Mouse (Mus musculus) myocyte (in vitro differentiated cells): Measurements from ENCODE around the gene Hfe. TPM values are rescaled to one million over a fixed set of nuclear protein-coding genes. Genes with fewer than 3 reads are reported as not detected.
"Not testable (repeated sequence)": the region's sequence is repeated elsewhere in the genome, so short reads cannot be mapped to it uniquely, and the experiment has no call there.

Experiments used
- H3K27me3 ChIP-seq: one replicate; pipeline ENCODE4 v1.6.1; 2011; ENCODE audit not compliant: control insufficient read depth, insufficient read depth, insufficient read length
- H3K36me3 ChIP-seq: one replicate; pipeline ENCODE4 v1.6.1; 2011; ENCODE audit not compliant: control insufficient read depth, insufficient read depth
- H3K4me2 ChIP-seq: one replicate; pipeline ENCODE4 v1.6.1; 2011; ENCODE audit warnings: low read depth, control low read depth
- H3K4me3 ChIP-seq: one replicate; pipeline ENCODE4 v1.5.1; 2011; ENCODE audit warnings: mild to moderate bottlenecking, control low read depth, moderate library complexity
- H3K79me2 ChIP-seq: one replicate; pipeline ENCODE4 v1.6.1; 2011; ENCODE audit not compliant: control insufficient read depth, insufficient read depth
- H3ac ChIP-seq: one replicate; pipeline ENCODE4 v1.6.1; 2011; ENCODE audit not compliant: control insufficient read depth, insufficient read length
- CEBPB ChIP-seq: IDR thresholded peaks from 2 replicates; pipeline ENCODE4 v1.6.1; 2011; ENCODE audit warnings: mild to moderate bottlenecking, moderate library complexity; ENCODE audit not compliant: poor library complexity, insufficient read depth, severe bottlenecking
- E2F4 ChIP-seq: IDR thresholded peaks from one replicate; pipeline ENCODE4 v1.6.1; 2011; ENCODE audit warnings: mild to moderate bottlenecking, control low read depth, moderate library complexity; ENCODE audit not compliant: insufficient read depth
- MAX ChIP-seq: IDR thresholded peaks from one replicate; pipeline ENCODE4 v1.6.1; 2011; ENCODE audit warnings: low read depth, mild to moderate bottlenecking, control low read depth
- MYOD1 ChIP-seq, 3 experiments: IDR thresholded peaks; one replicate each; pipeline ENCODE4 v1.6.1; 2011; ENCODE audit warnings: control low read depth in 2 of 3, low read depth in 2 of 3, mild to moderate bottlenecking in 2 of 3, moderate library complexity in 1 of 3; ENCODE audit not compliant: insufficient read length in 2 of 3, control insufficient read depth in 1 of 3
- MYOG ChIP-seq, 3 experiments: IDR thresholded peaks; one replicate each; pipeline ENCODE4 v1.6.1; 2011; ENCODE audit warnings: control low read depth in 2 of 3, low read depth in 2 of 3, mild to moderate bottlenecking in 2 of 3; ENCODE audit not compliant: insufficient read length in 2 of 3, control insufficient read depth in 1 of 3, insufficient read depth in 1 of 3
- POLR2A ChIP-seq: IDR thresholded peaks from one replicate; pipeline ENCODE4 v1.6.1; 2011; ENCODE audit warnings: low read depth, mild to moderate bottlenecking, control low read depth, moderate library complexity; ENCODE audit not compliant: insufficient read length
- POLR2AphosphoS2 ChIP-seq: IDR thresholded peaks from one replicate; pipeline ENCODE4 v1.6.1; 2011; ENCODE audit warnings: low read depth, control low read depth; ENCODE audit not compliant: insufficient read length
- REST ChIP-seq: IDR thresholded peaks from one replicate; pipeline ENCODE4 v1.6.1; 2011; ENCODE audit warnings: mild to moderate bottlenecking, control low read depth, moderate library complexity; ENCODE audit not compliant: insufficient read depth, insufficient read length
- SRF ChIP-seq: IDR thresholded peaks from one replicate; pipeline ENCODE4 v1.6.1; 2011; ENCODE audit warnings: low read depth; ENCODE audit not compliant: control insufficient read depth, insufficient read length
- TCF12 ChIP-seq: IDR thresholded peaks from one replicate; pipeline ENCODE4 v1.6.1; 2011; ENCODE audit warnings: mild to moderate bottlenecking, control low read depth; ENCODE audit not compliant: poor library complexity, insufficient read depth, severe bottlenecking
- TCF3 ChIP-seq: IDR thresholded peaks from one replicate; pipeline ENCODE4 v1.6.1; 2011; ENCODE audit warnings: low read depth, control low read depth; ENCODE audit not compliant: insufficient read length
- USF1 ChIP-seq: IDR thresholded peaks from one replicate; pipeline ENCODE4 v1.6.1; 2011; ENCODE audit warnings: low read depth, mild to moderate bottlenecking, control low read depth, moderate library complexity
- polyA plus RNA-seq: library from polyadenylated mRNA; unstranded; fragments of >200 nt; fragmentation: generic; extraction: Trizol; gene quantifications from one replicate; pipeline ENCODE4 v1.2.1, GENCODE M21; 2012; ENCODE audit warnings: missing spikeins

Hfe gene
- polyA plus RNA-seq, 1 experiment = 5.1 TPM

GRCm38 (mm10) chr13:23724239-23724638, 13.6 kb upstream of the Hfe start:
- Histone ChIP-seq H3ac (no peak overlapping the region), H3K27me3 (no peaks in the 10 kb centered on the region), H3K36me3 (no peaks in the 10 kb centered on the region), H3K4me2 (no peak overlapping the region), H3K79me2 (no peaks in the 10 kb centered on the region), H3K4me3 (no peak overlapping the region)
- TF ChIP-seq CEBPB (no peak), MYOD1 (IDR thresholded peaks at IDR 0.05; ENCODE audit: control insufficient read depth in 1 of 3, insufficient read length in 2 of 3, low read depth in 2 of 3) (no peak), SRF (no peak)

GRCm38 (mm10) chr13:23717593-23718245, 7.1 kb upstream of the Hfe start:
- H3K4me2 ChIP-seq = peak overlapping the region; percentile 24
- not testable (repeated sequence) for H3K79me2 ChIP-seq, H3K27me3 ChIP-seq, H3ac ChIP-seq, H3K4me3 ChIP-seq, H3K36me3 ChIP-seq

- TF ChIP-seq CEBPB (no peak), MYOG (IDR thresholded peaks at IDR 0.05; ENCODE audit: control insufficient read depth in 1 of 3, insufficient read depth in 1 of 3, insufficient read length in 2 of 3, low read depth in 2 of 3) (peak in 1 of 3 experiments; percentile 27)
- H3K36me3 ChIP-seq = no peaks in the 10 kb centered on the region
- peak overlapping the region; percentile 24 for H3K4me2 ChIP-seq
- H3K79me2 ChIP-seq = no peaks in the 10 kb centered on the region
- no peaks in the 10 kb centered on the region for H3K27me3 ChIP-seq
- no peak overlapping the region for H3K4me3 ChIP-seq
- no peak overlapping the region for H3ac ChIP-seq
Observed at GRCm38 (mm10) chr13:23717176-23717575, 6.5 kb upstream of the Hfe start.

- Histone ChIP-seq H3K4me2 (no peak overlapping the region), H3K4me3 (no peak overlapping the region), H3ac (no peak overlapping the region), H3K79me2 (no peaks in the 10 kb centered on the region), H3K27me3 (no peaks in the 10 kb centered on the region), H3K36me3 (no peaks in the 10 kb centered on the region)
- TF ChIP-seq TCF3 (no peak), E2F4 (no peak), POLR2A (no peak), REST (no peak), MYOG (IDR thresholded peaks at IDR 0.05; ENCODE audit: control insufficient read depth in 1 of 3, insufficient read depth in 1 of 3, insufficient read length in 2 of 3, low read depth in 2 of 3) (no peak), USF1 (no peak), MYOD1 (IDR thresholded peaks at IDR 0.05; ENCODE audit: control insufficient read depth in 1 of 3, insufficient read length in 2 of 3, low read depth in 2 of 3) (no peak), TCF12 (no peak), POLR2AphosphoS2 (no peak), CEBPB (no peak), MAX (no peak), SRF (no peak)
Observed at GRCm38 (mm10) chr13:23716261-23717042, 5.8 kb upstream of the Hfe start.

- no peaks in the 10 kb centered on the region for H3K36me3 ChIP-seq
- H3K4me3 ChIP-seq = peak overlapping the region; percentile 34
- H3K79me2 ChIP-seq = no peaks in the 10 kb centered on the region
- H3K4me2 ChIP-seq = peak overlapping the region; percentile 99
- H3ac ChIP-seq = no peak overlapping the region
- TF ChIP-seq POLR2AphosphoS2 = no peak
- TF ChIP-seq E2F4 = no peak
- no peaks in the 10 kb centered on the region for H3K27me3 ChIP-seq
Observed at GRCm38 (mm10) chr13:23709714-23710373, 810 bp downstream of the Hfe start.

- no peak overlapping the region for H3K4me2 ChIP-seq
- no peak overlapping the region for H3K4me3 ChIP-seq
- TF ChIP-seq CEBPB = no peak
- TF ChIP-seq POLR2A = no peak
- no peak for TF ChIP-seq POLR2AphosphoS2
- no peaks in the 10 kb centered on the region for H3K36me3 ChIP-seq
- H3K79me2 ChIP-seq = no peaks in the 10 kb centered on the region
- no peaks in the 10 kb centered on the region for H3K27me3 ChIP-seq
- H3ac ChIP-seq = no peak overlapping the region
Observed at GRCm38 (mm10) chr13:23708654-23709053, 2.0 kb downstream of the Hfe start.
